Mouse (Mus musculus) left cerebral cortex, postnatal 10 days (tissue): ENCODE measurements around the gene Cep112. TPM values are rescaled to one million over a fixed set of nuclear protein-coding genes. Genes with fewer than 3 reads are reported as not detected.

Experiments
- total RNA-seq, 2 experiments: library from RNA; stranded (reverse); gene quantifications; 2 replicates each; pipeline ENCODE4 v1.2.3; 2021

The Cep112 gene
- total RNA-seq, 2 experiments from 2014 or later: 8.0 to 10.4 TPM

Other genes with a start within 250 kb of the Cep112 start
- gene Apoh, start 81.8 kb upstream of the Cep112 start, total RNA-seq: under 1 TPM; 0.28 to 0.69 TPM
- 100 to 1,000 TPM; 118 to 125 TPM for gene Prkca, start 81.3 kb upstream of the Cep112 start, total RNA-seq